Mouse (Mus musculus) cerebellum, postnatal 4 days (tissue): ENCODE data around the gene Ube2g1.
A peak's percentile ranks its signal among the peaks of the same experiment; 100 is the strongest.

Experiments
- DNase-seq, 2 experiments: peaks; one replicate each; pipeline ENCODE4 v3.0.0; 2022; ENCODE audit warnings: low spot score in 2 of 2, mixed read lengths in 1 of 2

Gene Ube2g1

DNA sequence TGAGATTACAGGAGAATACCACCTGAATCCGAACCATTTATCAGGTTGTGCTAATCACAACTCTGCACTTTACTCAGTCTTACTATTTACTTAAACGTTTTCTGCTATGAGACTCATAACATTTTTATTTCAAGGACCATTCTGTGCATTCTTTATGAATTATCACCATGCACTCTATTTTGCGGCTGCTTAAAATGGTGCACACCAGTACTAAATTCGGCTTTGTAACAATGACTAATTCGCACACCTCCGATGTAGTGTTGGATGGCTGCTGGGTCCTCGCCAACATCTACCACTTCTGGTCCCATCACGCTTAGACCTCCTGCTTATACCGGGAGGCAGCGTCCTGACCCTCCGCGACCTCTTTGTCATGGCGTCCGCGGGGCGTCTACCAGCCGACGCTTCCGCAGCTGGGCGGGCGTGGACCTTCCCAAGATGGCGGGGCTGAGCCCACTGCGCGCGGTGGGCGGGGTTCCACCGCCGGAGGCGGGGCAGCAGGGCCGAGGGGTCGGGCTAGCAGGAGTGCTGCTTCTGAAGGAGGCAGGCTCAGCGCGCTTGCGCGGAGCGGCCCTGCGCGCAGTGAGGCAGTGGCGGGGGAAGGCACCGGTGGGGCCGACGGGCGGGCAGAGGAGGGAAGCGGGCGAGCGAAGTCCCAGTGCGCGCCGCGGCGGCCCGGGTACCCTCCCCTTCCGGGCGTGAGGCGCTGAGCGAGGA, at the start of gene Ube2g1:
TSS of gene Ube2g1 (plus strand) at position 590 of the 714 bp plus-strand sequence.
- peak; percentile 93 to 97 for DNase-seq

DNA sequence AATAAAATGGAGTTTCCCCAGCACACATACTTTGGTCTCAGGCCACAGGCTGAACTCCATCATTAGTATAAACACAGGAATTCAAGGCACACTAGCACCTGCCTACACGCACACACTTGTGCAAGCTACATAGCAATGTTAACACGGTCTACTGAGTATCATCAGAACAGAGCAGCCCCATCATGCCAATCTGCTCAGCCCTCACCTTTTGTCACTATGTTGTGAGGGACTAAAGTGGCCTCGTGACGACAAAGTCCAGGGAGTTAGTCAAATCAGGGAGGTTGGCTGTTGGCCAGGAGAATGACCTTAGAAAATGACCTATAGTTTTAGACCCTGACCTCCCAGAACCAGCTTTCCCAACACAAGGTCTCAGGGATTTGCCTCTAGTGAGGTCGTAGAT, 48.9 kb upstream of the Ube2g1 start:
- DNase-seq = no peak

DNA sequence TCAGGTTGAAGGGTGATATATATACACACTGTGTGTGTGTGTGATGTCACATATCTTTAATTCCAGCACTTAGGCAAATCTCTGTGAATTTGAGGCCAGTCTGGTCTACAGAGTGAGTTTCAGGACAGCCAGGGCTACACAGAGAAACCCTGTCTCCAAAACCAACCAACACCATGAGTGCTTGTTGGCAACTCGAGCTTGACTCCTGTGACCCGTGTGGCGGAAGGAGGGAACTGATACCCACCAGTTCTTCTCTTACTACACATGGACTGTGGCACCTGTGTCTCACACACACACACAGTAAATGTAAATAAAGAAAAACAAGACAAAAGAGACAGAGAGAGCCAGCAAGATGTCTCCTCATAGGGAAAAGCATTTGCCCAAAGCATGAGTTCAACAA, 46.4 kb upstream of the Ube2g1 start:
- DNase-seq = no peak

DNA sequence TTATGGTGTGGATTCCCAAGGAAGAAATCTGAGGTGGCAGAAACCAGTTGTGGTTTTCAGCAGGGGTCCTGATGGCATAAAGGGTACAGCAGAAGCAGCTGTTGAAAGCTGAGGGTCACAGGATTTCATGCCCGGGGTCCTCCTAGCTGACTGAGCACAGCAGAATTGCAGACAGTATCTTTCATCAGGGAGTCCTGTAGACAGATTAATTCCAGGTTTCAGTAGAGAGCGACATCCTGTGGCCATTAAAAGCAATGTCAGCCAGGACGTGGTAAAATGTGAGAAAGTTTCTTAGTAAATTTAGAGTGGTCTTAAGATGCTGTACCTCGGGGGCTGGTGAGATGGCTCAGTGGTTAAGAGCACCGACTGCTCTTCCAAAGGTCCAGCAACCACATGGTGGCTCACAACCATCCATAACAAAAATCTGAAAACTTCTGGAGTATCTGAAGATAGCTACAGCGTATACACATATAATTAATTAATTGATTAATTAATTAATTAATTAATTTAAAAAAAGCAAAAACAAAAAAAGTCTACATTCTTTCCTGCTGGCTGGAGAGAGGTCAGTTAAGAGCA, 42.8 kb upstream of the Ube2g1 start:
- peak in 1 of 2 experiments; percentile 32 for DNase-seq

DNA sequence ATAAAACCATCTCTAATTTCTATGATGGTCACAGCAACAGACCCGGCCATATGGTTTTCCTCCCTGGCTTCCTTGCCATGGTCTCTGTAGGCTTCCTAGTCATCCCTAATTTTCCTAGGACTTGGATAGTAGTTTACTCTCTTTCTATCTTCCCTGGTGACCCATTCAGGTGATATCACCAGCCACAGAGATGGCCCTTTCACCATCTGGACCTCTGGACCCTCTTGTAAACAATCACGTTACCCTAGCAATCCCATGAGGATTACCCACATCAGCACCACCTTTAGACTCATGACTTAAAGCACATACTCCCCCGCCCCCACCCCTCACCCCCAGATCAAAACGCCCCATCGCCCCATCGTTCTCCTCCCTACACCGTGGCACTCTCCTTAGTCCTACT, 40.8 kb upstream of the Ube2g1 start:
- DNase-seq = no peak

DNA sequence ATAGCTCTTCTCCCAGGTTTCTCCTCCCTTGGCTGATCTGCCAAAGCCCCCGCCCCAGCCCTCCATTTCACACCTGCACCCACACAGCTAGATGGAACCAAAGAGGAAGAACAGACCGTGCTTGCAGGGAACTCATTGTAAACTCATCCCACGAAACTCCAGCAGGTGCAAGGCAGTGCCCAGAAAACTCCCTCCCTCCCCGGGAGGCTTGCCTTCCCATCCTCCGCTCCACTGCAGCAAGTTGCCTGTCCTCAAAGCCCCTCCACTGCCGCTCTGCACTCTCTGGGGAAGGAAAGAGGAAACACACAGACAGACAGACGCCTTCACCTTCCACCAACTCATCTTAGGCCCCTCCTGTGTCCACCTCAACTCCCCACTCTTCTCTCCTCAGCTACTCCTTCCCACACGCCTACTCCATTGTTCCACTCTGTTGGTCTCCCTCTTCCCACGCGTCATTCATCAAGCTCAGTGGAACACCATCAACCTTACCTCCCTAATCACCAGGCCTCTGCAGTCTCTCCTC, 40.2 kb upstream of the Ube2g1 start:
- no peak for DNase-seq

DNA sequence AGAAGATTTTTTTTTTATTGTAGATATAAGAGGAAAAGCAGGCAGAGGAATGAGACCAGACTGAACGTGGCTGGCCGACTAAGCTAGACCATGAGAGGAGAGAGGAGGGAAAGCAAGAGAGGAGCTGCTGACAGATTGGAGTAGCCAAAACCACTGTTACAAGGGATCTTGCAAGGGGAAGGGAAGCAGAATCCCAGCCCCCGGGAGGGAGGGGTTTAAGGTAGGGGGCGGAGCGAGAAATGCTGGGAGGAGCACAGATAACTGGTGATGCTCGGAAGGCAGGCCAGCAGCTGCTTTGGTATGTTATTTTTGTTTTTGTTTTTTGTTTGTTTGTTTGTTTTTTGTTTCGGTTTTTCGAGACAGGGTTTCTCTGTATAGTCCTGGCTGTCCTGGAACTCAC, 38.0 kb upstream of the Ube2g1 start:
- DNase-seq = no peak

DNA sequence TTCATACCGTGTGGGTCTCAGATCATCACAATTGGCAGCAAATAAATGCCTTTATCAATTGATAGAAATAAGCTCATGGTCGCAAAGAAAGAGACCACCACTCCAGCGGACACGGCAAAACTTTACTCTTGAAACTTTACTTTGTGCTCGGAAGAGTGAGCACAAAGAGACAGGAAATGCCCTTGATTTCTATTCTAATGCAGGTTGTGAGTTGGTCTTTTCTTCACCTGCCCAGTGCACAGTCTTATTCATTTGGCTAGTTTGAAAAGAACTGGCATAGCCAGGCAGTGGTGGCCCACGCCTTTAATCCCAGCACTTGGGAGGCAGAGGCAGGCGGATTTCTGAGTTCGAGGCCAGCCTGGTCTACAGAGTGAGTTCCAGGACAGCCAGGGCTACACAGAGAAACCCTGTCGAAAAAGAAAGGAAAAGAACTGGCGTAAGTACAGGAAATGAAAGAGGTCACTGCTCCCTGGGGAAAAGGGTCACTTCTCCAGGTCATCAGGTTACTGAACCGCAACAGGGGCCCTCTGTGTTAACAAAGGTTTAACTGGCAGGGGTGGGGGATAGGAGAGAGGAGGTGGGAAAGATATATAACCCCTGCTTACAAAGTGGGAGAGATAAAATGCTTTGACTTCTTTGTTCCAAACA, 37.3 kb upstream of the Ube2g1 start:
- no peak for DNase-seq

DNA sequence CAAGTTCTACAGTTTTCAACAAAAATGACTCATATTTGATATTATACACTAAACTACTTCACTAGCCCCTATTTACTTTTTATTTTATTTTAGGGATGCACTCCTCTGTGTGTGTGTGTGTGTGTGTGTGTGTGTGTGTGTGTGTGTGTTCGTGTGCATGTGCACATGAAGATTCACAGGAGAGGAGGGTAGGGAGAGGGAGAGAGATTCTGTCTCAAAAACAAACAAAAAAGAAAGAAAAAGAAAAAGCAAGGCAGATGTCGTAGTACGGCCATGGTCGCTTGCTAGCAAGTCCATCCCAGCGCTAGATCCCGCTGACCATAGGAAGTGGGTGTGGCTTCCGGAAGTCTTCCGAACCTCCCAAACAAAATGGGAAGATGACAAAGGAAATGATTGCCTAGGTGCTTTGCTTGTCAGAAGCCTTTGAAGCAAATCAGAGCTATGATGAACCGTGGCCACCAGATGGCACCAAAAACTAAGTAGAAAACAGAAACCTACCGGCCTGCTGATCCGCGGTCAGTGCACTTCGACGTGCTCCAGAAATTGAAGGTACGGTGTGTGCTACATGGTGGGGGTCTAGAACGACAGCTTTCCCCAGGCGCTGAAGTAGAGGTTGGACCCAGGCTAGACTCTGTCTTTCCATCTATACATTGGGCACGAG, 36.6 kb upstream of the Ube2g1 start:
- DNase-seq = peak; percentile 70 to 80

DNA sequence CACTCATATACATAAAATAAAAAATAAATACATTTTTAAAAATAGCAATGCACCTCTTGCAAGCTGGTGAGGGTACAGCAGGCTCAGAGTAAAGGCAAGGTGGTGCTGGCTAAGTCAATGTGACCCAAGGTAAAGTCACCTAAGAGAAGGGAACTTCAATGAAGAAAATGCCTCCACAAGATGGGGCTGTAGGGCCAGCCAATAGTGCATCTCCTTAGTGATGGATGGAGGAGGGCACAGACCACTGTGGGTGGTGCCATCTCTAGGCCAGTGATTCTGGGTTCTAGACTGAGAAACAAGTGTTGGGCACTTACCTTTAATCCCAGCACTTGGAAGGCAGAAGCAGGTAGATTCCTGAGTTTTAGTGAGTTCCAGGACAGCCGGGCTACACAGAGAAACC, 33.3 kb upstream of the Ube2g1 start:
- no peak for DNase-seq

DNA sequence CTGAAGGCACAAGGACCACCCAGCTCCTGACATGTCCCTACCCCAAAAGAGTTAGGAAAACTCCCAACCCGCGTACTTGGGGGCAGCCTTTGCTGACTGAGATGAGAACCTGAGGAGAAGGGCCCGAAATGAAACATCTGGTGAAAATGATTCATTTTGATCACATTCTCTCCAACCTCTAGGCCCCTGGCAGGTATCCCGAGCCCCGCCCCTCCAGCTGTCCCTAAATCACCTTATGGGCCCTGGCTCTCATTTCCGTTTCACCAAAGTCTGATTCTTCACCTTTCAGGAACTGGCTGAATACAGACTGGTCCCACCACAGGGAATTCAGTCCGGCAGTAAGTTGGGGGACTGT, 31.0 kb upstream of the Ube2g1 start:
- peak in 1 of 2 experiments; percentile 43 for DNase-seq

DNA sequence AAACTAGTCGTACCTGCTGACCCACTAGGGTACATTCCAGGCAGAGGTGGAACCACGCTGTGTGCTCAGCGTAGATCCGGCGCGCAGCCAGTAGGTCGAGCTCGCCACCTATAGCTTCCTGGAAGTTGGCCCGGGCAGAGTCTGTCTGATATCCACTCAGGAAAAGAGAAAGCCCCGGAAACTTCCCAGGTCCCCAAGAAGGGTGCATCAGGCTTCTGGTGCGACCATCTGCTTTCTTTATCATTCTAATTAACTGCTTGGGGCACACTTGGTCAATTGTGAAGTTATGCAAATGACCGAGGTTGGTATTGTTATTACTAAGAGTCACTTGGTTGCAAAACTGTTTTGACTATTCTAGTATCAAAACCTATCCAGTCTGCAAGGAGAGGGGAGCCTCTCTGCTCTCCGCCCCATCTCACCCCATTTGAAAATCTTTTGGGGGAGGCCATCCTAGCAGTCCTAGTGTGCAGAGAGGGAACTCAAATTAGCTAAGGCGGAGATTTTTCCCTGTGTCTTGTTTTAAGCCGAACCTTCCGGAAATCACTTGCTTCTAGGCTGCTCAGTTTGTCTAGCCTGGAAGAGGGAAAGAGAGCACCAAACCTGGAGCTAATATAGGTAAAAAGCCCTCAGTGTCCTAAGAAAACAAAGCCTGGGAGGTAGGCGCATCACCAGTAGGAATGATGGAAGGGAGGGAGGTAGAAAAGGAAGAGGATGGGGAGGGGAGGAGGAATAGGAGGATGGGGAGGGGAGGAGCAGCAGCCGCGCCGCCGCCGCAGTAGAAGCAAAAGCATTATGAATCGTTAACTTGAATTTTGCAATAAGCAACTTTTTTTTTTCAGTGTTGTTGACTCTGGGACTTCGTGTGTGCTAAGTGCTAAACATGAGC, 30.4 kb upstream of the Ube2g1 start:
- peak in 1 of 2 experiments; percentile 48 for DNase-seq

DNA sequence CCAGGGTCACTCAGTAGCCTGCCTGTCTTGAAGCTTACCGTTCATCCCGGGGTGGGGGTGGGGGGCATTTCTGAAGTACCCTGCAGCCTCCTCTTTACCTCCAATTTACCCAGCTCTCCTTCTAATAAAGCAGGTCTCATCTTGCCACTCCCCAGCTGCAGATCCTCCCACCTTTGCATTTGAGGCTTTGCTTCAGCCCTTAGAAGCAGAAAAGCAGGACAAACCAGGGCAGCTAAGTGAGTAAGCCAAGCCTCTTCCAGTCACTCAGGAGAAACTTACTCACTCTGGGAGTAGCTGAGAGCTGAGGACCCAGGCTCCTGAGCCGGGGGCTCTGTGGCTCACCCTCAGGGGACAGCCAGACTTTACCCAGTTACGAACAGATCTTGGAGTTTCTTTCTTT, 28.6 kb upstream of the Ube2g1 start:
- DNase-seq = no peak

DNA sequence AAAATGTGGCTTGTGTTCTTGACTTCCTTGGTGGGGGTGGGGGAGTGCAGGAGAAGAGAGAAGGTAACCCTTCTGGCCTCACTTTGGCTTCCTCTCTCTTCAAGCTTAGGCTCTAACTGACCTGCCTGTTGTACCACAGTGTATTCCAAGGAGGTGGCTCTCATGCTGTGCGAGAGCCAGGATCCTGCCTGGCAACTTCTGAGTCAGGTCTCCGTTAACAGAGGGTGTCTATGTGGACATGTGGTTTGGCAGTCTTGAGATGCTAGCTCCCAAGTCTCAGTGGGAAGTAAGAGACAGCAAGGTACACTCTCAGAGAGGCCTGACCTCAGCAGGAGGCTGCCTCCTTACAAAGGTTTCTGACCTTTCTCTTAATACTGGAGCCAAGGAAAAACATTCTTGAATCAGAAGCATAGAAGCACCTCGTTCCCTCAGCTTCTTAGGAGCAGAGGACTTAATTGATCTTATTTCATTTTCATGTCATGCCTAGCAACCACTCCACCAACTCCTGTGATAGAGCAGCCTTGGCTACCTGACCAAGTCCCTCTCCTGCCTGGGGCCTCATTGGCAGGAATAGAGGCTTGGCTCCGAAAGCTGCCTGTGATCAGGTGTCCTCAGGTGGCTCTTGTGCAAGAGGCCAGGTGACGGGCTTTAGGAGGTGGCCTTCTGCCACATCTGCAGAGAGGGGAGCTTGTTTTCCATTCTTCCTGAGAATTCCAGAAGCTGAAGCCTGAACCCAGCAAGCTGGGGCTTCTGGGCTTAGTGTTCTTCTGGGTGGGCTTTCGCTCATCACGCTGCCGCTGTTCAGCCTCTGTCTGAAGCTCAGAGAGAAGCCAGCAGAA, 25.3 kb upstream of the Ube2g1 start:
- no peak for DNase-seq

DNA sequence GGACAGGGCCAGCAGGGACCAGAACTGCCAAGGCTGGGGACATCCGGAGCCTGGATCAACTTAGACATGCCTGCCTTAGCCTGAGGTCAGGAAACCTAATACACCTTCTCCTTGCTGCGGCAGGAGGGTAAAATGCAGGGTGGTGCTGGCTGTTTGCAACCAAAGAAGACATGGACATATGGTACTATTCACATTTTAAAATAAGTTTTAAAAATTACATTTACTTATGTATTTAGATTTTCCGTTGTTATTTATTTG, 24.7 kb upstream of the Ube2g1 start:
- no peak for DNase-seq

DNA sequence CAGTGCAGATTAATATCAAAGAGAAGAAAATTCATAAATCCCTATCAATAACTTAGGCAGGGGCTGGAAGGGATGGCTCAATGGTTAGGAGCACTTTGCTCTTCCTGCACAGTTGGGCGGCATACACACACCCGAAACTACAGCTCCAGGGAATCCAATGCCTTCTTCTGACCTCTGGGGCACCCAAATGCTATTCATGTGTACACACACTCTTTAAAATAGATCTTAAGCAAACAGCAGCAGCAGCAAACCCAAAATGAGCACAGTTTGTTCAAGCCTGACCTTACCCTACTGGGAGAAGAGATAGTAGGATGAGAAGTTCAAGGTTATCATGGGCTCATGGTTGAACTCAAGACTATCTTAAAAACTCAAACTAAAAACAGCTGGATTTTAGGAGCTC, 24.0 kb upstream of the Ube2g1 start:
- no peak for DNase-seq

DNA sequence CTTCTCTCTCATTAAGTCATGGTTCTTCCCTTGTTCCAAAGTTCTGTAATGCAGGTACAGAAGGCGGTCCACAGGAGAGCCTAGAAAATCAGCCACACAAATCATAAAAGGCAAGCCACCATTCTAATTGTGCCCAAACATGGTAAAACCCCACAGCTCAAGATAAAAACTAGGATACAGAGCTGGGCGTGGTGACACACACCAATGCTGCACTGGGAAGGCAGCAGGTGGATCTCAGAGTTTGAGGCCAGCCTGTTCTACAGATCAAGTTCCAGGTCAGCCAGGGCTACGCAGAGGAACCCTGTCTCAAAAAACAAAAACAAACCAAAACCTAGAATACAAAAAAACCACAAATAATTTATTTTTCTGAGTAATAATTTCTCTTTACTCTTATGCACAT, 20.5 kb upstream of the Ube2g1 start:
- no peak for DNase-seq

DNA sequence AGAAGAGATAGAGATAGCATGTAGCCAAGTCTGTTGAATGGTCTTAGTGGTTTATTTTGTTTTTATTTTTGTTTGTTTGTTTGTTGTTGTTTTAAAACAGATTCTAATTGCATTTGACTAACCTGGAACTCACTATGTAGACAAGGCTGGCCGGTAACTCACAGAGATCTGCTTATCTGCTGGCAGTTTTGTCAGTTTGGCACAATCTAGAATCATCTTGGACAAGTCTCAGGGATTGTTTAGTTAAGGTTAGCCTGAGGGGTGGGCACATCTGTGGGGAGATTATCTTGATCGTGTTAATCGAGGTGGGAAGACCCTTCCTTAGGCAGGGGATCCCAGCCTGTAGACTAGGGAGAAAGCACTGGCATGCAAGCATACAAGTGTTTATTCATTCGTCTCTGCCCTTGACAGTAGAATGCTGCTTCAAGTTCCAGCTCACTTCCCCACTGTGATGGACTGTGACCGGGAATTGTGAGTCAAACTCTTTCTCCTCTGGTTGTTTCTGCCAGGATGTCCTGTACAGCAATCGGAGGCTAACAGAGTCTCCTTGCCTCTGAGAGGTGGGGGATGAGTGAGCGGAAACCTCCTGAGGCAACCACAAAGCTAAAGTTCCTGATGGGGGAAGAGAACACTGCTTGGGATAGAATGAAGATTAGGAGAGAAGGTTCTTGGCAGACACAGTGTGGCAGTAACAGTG, 19.4 kb upstream of the Ube2g1 start:
- no peak for DNase-seq

DNA sequence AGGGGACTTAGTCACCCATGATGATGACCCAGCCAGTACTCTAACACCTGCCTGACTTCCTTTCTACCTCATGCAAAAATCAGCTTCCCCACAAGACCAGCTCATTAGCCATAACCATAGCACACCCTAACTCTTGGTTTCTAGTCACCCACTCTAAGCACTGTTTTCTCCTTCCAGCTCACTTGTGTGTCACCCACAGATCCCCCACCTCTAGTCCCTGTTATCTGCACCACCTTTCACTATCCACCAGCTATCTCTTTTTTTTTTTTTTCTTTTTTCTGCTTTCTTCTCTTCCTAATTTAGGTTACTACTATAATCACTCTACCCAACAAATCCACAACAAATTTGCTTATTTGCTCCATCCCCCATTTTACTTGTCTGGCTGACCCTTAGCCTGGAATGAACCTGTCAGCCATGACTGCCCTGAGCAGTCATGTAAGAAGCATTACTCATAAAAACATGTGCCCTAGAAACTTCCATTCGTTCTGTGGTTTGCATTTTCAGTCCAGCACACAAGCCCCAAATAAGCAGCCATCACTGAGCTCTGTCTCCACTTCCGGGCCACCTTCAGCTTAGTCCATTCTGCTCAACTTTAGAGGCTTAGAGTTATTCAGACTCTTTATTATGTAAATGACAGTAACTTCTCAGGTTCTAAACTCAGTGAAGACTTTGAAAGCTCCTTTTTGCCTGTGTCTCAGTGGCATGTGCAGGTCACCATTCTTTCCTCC, 11.9 kb upstream of the Ube2g1 start:
- no peak for DNase-seq

DNA sequence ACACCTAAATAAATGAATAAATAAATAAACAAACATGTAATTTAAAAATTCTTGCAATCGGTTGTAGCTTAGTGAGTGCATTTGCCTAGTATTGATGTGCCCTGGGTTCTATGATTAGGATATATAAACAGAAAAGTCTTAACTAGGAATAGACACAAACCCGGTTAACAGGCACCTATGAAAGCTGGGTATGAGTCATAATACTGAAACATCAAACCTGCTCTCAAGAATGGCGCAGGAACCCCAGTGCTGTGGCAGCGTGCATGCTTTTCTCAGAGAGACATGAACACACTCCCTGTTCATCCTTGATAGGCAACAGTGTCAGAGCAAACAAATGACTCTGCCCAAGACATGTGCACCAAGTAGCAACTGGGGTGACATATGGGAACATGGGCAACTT, 9.3 kb upstream of the Ube2g1 start:
- no peak for DNase-seq
